Mouse (Mus musculus) activated CD4-positive, CD25-positive, alpha-beta regulatory T cell (primary cell): ENCODE measurements around the gene Gfm2. TPM values are rescaled to one million over a fixed set of nuclear protein-coding genes. Genes with fewer than 3 reads are reported as not detected.

Experiments
- polyA plus RNA-seq, 2 experiments: library from polyadenylated mRNA; unstranded; fragments of 100-300 nt; shearing (Covaris generic); gene quantifications; one replicate each; pipeline ENCODE4 v1.2.1; 2017

Gene Gfm2
- 10 to 100 TPM; 30.5 to 30.8 TPM for polyA plus RNA-seq

GRCm38 (mm10) chr13:97137466-97138400, at the start of gene Gfm2, which contains the start of gene Nsa2:
Gene Gfm2 (plus strand): TSS chr13:97137937.
Gene Nsa2 (minus strand): TSS chr13:97137937.

GRCm38 (mm10) chr13:97099187-97099852, 38.4 kb upstream of the Gfm2 start, which contains the start of gene Gm6169:
Gene Gm6169 (minus strand): TSS chr13:97099237.

GRCm38 (mm10) chr13:97197932-97198562, 60.3 kb downstream of the Gfm2 start, which contains the start of gene Hexb:
Gene Hexb (minus strand): TSS chr13:97198357.

Other genes with a start within 250 kb of the Gfm2 start
- gene Gcnt4, start 213.2 kb upstream of the Gfm2 start, polyA plus RNA-seq, result not detected
- not detected for gene 1700029F12Rik, start 103.6 kb upstream of the Gfm2 start, polyA plus RNA-seq
- gene Fam169a, start 70.7 kb upstream of the Gfm2 start, polyA plus RNA-seq, result under 1 TPM; 0.11 to 0.48 TPM
- gene Gm6169, start 38.7 kb upstream of the Gfm2 start, polyA plus RNA-seq, result 1 to 10 TPM; 3.9 to 5.7 TPM
- gene Nsa2, start within 50 bp of the Gfm2 start, polyA plus RNA-seq, result 100 to 1,000 TPM in 1 of 2 experiments, 10 to 100 TPM in 1; 83.4 to 107 TPM
- 100 to 1,000 TPM in 1 of 2 experiments, 10 to 100 TPM in 1; 78.3 to 112 TPM for gene Hexb, start 60.4 kb downstream of the Gfm2 start, polyA plus RNA-seq
- under 1 TPM; 0.33 to 0.38 TPM for gene Enc1, start 103.2 kb downstream of the Gfm2 start, polyA plus RNA-seq